Mouse (Mus musculus) megakaryocyte, embryonic 14.5 days (primary cell): ENCODE data around the gene Relb. TPM values are rescaled to one million over a fixed set of nuclear protein-coding genes. Genes with fewer than 3 reads are reported as not detected.

Experiments
- H3K27me3 ChIP-seq: replicated peaks from 2 replicates; pipeline ENCODE3; 2012; ENCODE audit warnings: inconsistent platforms
- H3K36me3 ChIP-seq: replicated peaks from 2 replicates; pipeline ENCODE3; 2012; ENCODE audit warnings: low read length, inconsistent platforms, mixed read lengths
- H3K4me1 ChIP-seq: 2 replicates; pipeline ENCODE4 v1.6.1; 2012; ENCODE audit warnings: inconsistent platforms
- H3K4me3 ChIP-seq: replicated peaks from 2 replicates; pipeline ENCODE3; 2012; ENCODE audit warnings: moderate library complexity, mild to moderate bottlenecking, inconsistent platforms
- H3K9me3 ChIP-seq: 2 replicates; pipeline ENCODE4 v1.6.1; 2012; ENCODE audit warnings: inconsistent platforms
- FLI1 ChIP-seq: IDR thresholded peaks from 2 replicates; pipeline ENCODE4 v1.6.1; 2012; ENCODE audit warnings: low read length, inconsistent platforms, mixed read lengths
- GATA1 ChIP-seq: IDR thresholded peaks from 3 replicates; pipeline ENCODE4 v1.6.1; 2012; ENCODE audit warnings: mixed read lengths, low read length, inconsistent platforms, borderline replicate concordance
- polyA plus RNA-seq: library from polyadenylated mRNA; stranded (reverse); fragments of >175 nt; gene quantifications from 2 replicates; pipeline ENCODE4 v1.2.3, GENCODE M21; 2012; ENCODE audit warnings: low replicate concordance; ENCODE audit not compliant: insufficient read depth

The Relb gene
- polyA plus RNA-seq, 1 experiment = 14.8 TPM

GRCm38 (mm10) chr7:19572926-19573775 is 56.1 kb downstream of the Relb start:
- Histone ChIP-seq H3K9me3 (no peaks in the 10 kb centered on the region), H3K27me3 (no peaks in the 10 kb centered on the region), H3K36me3 (peaks cover 32% of the 10 kb centered on the region), H3K4me1 (peaks cover 80% of the 10 kb centered on the region), H3K4me3 (peak overlapping the region; percentile 95)
- TF ChIP-seq GATA1 (no peak), FLI1 (no peak)

GRCm38 (mm10) chr7:19569647-19570046 is 59.6 kb downstream of the Relb start:
- Histone ChIP-seq H3K4me3 (no peak overlapping the region), H3K27me3 (no peaks in the 10 kb centered on the region), H3K9me3 (no peaks in the 10 kb centered on the region), H3K4me1 (peaks cover 64% of the 10 kb centered on the region), H3K36me3 (peaks cover 60% of the 10 kb centered on the region)
- TF ChIP-seq FLI1 (no peak), GATA1 (no peak)

- Histone ChIP-seq H3K4me3 (no peak overlapping the region), H3K36me3 (peaks cover 73% of the 10 kb centered on the region), H3K9me3 (peaks cover 3% of the 10 kb centered on the region; the same call in 1 of the 2 replicates), H3K27me3 (no peaks in the 10 kb centered on the region), H3K4me1 (peaks cover 69% of the 10 kb centered on the region)
- TF ChIP-seq GATA1 (no peak), FLI1 (no peak)
Observed at GRCm38 (mm10) chr7:19567426-19567825, 61.8 kb downstream of the Relb start.

GRCm38 (mm10) chr7:19565803-19566202 is 63.4 kb downstream of the Relb start:
- TF ChIP-seq FLI1 = no peak
- H3K36me3 ChIP-seq = peaks cover 65% of the 10 kb centered on the region
- H3K27me3 ChIP-seq = no peaks in the 10 kb centered on the region
- H3K9me3 ChIP-seq = peaks cover 3% of the 10 kb centered on the region; the same call in 1 of the 2 replicates
- no peak overlapping the region for H3K4me3 ChIP-seq
- peaks cover 61% of the 10 kb centered on the region for H3K4me1 ChIP-seq

GRCm38 (mm10) chr7:19564455-19564854 is 64.8 kb downstream of the Relb start:
- H3K27me3 ChIP-seq = no peaks in the 10 kb centered on the region
- H3K4me3 ChIP-seq = no peak overlapping the region
- peaks cover 3% of the 10 kb centered on the region; the same call in 1 of the 2 replicates for H3K9me3 ChIP-seq
- peaks cover 54% of the 10 kb centered on the region for H3K36me3 ChIP-seq
- TF ChIP-seq FLI1 (no peak), GATA1 (no peak)
- peaks cover 65% of the 10 kb centered on the region for H3K4me1 ChIP-seq

GRCm38 (mm10) chr7:19563884-19564283 is 65.4 kb downstream of the Relb start:
- Histone ChIP-seq H3K9me3 (peaks cover 3% of the 10 kb centered on the region; the same call in 1 of the 2 replicates), H3K4me3 (peak overlapping the region; percentile 65), H3K4me1 (peaks cover 65% of the 10 kb centered on the region), H3K36me3 (peaks cover 54% of the 10 kb centered on the region), H3K27me3 (no peaks in the 10 kb centered on the region)
- TF ChIP-seq GATA1 (no peak), FLI1 (no peak)

GRCm38 (mm10) chr7:19562643-19563410 is 66.4 kb downstream of the Relb start, which contains the start of gene Ppp1r37:
Ppp1r37 (minus strand) TSS chr7:19563076.
- peaks cover 72% of the 10 kb centered on the region for H3K4me1 ChIP-seq
- no peaks in the 10 kb centered on the region for H3K27me3 ChIP-seq
- peaks cover 58% of the 10 kb centered on the region for H3K36me3 ChIP-seq
- H3K9me3 ChIP-seq = peaks cover 3% of the 10 kb centered on the region; the same call in 1 of the 2 replicates
- TF ChIP-seq FLI1 (no peak), GATA1 (no peak)
- H3K4me3 ChIP-seq = peak within 1 kb of the TSS; percentile 98

GRCm38 (mm10) chr7:19561765-19562642 is 67.2 kb downstream of the Relb start:
- TF ChIP-seq GATA1 = no peak
- no peak for TF ChIP-seq FLI1
- peaks cover 3% of the 10 kb centered on the region; the same call in 1 of the 2 replicates for H3K9me3 ChIP-seq
- peaks cover 79% of the 10 kb centered on the region for H3K4me1 ChIP-seq
- H3K36me3 ChIP-seq = peaks cover 60% of the 10 kb centered on the region
- H3K4me3 ChIP-seq = peak overlapping the region; percentile 98
- no peaks in the 10 kb centered on the region for H3K27me3 ChIP-seq

GRCm38 (mm10) chr7:19561431-19561764 is 67.8 kb downstream of the Relb start:
- H3K36me3 ChIP-seq = peaks cover 62% of the 10 kb centered on the region
- TF ChIP-seq FLI1 (no peak), GATA1 (no peak)
- H3K4me1 ChIP-seq = peaks cover 82% of the 10 kb centered on the region

More at GRCm38 (mm10) chr7:19561431-19561764, 67.8 kb downstream of the Relb start:
- H3K9me3 ChIP-seq = peaks cover 3% of the 10 kb centered on the region; the same call in 1 of the 2 replicates
- no peaks in the 10 kb centered on the region for H3K27me3 ChIP-seq
- H3K4me3 ChIP-seq = peak overlapping the region; percentile 98
